Mouse (Mus musculus) hematopoietic stem cell, adult 5-6 weeks (primary cell): Measurements from ENCODE around the gene Atxn7l2. TPM values are rescaled to one million over a fixed set of nuclear protein-coding genes. Genes with fewer than 3 reads are reported as not detected.

Source experiments
- ATAC-seq, 2 experiments: fragments of 125-278 bp in 1 of 2; replicated peaks in 1 of 2; 2 replicates each; pipeline ENCODE4 v1.8.0; 2016 to 2017; ENCODE audit warnings: inconsistent platforms in 2 of 2, mild to moderate bottlenecking in 2 of 2, moderate number of reproducible peaks in 2 of 2, low read depth in 1 of 2, moderate TSS enrichment in 1 of 2; ENCODE audit not compliant: low FRiP score in 2 of 2, poor library complexity in 2 of 2, severe bottlenecking in 2 of 2, insufficient read depth in 1 of 2, low TSS enrichment in 1 of 2
- total RNA-seq: library from RNA; stranded (forward); fragments of 172-1452, 232-1000 nt; gene quantifications from 2 replicates; pipeline ENCODE4 v1.2.3, GENCODE M21; 2017

Gene Atxn7l2
- total RNA-seq, 1 experiment from 2014 or later = 4.2 TPM

DNA sequence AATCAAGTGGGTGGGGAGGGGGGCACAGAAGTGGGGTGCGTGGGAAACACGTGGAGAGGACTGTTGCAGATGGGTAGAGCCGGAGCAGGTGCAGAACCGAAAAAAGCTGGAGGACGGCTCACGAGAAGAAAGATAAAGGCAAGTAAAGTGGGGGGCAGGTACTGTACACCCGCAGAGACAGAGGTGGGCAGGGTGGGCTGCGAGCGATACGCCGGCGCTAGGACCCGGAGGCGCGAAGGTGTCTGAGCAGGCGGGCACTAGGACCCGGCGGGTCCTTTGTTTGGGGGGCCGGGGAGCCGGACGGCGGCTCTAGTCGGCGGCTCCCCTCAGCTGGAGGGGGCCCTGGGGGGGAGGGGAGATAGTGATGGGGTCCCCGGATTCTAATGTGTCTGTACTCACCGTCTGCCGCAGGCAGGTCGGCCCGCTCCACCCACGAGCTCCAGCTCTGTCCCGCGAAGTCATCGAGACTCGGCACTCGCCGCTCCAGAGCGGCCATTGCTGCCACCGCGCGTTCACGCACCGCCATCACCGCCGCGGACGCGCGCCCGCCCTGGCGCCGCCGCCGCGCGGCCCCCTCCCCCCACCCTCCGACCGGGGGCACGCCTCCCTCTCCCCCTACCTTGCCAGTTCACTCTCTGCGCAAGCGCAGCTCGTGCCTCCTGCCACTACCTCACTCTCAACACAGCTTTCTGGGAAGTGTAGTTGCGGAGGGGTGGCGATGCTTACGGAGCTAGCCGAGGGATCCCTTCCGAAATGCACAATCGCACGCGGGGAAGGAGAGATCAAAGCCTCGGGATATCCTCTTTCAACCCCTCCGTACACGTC lies 576 bp downstream of the Atxn7l2 start:
- ATAC-seq = peak; percentile 91 to 95

DNA sequence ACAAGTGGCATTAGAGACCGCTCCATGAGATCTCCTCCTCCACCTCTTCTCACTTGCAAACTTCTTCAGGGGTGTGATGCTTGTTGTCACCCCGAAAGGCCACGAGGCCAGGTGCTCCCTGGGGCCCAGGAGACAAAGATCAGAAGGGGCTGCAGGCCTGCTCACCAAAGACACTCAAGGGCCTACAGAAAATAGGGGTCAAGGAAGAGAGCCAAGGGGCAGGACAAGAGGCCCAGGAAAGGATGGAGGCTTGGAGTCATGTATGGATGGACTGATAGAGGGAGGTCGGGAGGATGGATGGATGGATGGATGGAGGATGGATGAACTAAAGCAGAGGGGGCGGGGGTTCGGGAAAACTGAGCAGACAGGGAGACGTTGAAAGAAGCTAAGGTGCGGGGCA lies 1.2 kb downstream of the Atxn7l2 start:
- ATAC-seq = no peak

- no peak for ATAC-seq
These were observed 1.7 kb downstream of the Atxn7l2 start for GRCm38 (mm10) chr3:108209001-108209400.

DNA sequence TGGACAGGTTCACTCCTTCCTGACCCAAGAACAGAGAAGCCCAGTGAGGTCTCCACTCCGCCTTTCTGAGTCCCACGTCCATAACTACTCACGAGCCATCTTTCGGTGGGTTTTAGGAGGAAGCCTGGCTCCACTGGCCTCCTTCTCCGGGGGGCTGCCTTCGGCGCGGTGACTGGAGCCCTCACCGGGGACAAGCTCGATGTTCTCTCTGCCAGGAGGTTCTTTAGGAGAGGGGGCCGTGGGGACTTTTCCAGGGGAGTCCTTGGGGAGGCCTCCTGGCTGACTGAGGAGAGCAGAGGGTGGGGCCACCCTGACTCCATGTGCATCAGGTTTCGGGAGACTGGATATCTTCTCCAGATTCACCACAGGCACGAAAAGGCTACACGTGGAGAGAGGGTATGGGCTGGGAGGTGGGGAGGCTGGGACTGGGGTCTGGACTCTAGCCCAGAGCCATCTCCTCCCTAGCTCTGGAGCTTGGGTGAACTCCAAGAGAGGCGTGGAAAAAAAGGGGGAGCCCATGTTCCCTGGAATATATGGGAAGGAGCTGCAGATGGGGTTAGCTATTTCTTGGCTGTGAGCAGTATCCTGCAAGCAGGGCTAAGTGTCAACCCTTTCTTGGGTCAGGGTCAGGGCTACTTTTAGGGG lies 3.9 kb downstream of the Atxn7l2 start:
- ATAC-seq = no peak

GRCm38 (mm10) chr3:108205601-108206000 lies 5.1 kb downstream of the Atxn7l2 start:
- no peak for ATAC-seq

DNA sequence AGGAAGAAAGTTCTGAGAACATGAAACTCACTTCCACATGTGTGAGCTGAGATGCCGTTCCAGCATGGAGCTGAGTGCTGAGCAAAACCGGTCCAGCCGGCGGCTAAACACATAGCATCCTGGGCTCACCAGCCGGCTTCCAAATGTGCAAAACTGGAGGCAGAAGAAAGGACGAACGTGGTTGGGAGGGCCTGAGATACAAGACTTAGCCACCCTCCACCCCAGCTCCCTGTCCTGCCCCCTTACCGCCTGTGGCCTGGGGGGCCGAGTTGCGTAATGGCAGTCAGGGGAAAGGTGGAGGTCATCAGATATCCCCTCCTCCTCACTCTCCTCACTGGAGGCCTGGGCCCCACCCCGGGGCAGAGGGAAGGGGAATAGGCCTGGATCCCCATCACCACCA lies 6.3 kb downstream of the Atxn7l2 start:
- ATAC-seq = no peak

DNA sequence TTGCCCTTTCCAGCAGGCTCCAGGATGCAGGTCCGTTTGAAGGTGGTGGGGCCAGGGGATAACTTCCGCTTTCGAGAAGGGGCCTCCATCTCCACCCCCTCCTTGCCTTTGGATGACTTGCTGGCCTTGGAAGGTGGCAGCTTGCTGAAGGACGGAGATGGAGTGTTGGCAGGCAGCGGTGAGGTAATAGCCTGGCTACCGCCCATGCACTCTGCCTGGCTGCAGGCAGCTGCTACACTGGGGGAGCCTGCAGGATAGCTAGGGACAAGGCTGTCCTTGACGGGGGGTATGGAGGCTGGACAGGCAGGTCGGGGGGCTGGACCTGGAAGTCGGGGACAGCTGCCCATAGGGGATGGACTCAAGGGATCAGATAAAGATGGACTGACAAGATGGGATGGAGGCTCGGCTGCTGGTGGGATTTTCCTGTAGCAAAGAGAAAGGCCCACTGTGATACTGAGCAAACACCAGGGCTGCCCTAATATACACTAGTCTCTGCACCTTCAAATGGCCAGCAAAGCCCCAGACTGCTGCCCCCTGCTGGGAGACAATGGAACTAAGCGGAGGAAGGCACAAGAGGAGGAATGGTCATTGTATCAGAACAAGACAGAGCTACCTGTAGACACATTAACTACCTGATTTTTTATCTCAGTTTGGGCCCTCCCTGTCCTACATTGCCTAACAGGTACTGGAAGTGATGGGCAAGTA lies 7.0 kb downstream of the Atxn7l2 start:
- peak in 1 of 2 experiments; percentile 29; a peak in 1 of 4 replicates for ATAC-seq

DNA sequence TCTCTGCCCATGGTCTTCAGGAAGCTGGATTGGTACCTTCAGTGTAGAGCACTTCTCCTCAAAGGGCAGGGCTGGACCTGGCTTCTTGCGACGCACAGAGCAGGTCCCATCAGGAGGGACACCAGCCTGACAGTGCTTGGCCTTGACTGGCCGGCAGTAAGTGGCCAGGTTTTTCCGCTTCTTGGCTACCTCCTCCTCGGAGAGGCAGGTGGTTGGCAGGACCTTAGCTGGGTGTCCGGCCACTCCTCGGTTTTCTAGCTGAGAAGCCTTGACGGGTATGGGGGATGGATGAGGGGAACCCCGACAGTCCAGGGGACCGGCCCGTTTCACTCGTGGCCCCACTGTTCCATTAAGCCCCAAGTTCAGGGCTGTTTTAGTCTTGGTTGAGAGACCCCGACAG lies 7.5 kb downstream of the Atxn7l2 start:
- no peak for ATAC-seq

DNA sequence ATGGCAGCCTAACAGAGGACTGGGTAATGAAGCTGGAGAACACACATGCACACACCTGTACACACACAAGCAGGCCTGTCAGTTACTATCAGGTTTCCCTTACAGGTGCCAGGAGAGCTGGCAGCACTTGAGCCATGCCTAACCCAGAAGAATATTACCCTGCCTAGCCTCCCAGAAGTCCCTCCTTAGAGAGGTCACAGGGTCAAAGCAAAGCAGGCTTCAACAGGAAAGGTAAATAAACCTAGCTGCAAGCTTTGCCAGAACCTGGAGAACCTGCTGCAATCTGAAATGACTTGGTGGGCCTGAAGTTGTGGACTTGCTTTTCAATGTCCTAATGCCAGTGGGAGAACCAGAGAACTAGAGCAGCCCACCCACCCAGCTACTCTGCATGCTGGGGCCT lies 8.2 kb downstream of the Atxn7l2 start:
- ATAC-seq = no peak

GRCm38 (mm10) chr3:108200329-108201323 lies 10.1 kb downstream of the Atxn7l2 start, which contains the start of gene Cyb561d1:
Gene Cyb561d1 (minus strand): TSS chr3:108201212.
- ATAC-seq = peak; percentile 88 to 91

GRCm38 (mm10) chr3:108199231-108199630 lies 11.5 kb downstream of the Atxn7l2 start:
- ATAC-seq = no peak

- ATAC-seq = no peak
These were observed 13.7 kb downstream of the Atxn7l2 start for GRCm38 (mm10) chr3:108197066-108197497.

DNA sequence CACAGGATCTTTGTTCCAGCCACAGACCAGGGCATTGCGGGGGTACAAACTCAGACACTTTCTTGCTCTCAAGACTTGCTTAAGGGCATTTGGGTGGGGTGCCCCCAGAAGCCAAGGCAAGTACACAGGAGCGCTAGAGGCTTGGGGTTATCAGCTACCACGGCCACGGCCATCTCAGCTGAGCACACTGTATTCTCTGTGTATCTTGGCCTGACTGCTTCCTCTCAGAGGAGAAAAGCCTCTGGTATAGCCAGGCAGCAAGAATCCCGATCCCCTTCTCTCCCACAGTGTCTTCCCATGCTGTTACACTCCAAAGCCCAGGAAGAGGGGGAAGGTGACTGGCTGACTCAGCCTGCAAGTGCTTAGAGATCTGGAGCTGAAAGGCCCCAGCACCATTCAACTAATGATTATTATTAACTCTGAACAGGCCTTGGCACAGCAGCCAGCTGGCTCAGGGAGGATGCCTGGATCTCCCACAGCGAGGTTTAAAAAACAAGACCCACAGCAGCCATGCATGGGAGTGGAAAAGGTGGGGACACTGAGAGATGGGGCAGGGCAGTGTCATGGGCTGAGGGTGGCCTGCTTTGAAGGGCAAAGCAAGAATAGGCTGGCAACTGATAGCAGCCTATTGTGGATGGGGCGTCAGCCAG lies 14.7 kb downstream of the Atxn7l2 start:
- ATAC-seq = no peak

GRCm38 (mm10) chr3:108195287-108195686 lies 15.4 kb downstream of the Atxn7l2 start:
- ATAC-seq = no peak

DNA sequence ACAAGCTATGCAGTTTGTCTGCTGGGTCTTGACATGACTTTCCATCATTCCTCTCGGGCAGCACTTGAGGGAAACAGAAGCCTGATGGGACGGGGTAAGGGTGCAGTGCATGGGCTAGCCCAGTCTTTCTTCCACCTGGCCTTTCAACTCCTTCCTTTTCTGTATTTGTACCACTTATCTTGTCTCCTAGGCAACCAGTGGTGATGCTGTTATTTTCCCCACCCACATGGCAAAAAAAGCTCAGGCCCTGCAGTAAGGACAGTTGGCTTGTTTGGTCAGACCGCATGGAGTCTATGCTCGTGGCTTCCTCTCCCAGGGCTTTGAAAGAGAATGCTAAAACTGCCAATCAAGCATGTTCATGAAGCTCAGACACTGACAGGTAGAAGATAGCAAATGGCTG lies 17.0 kb downstream of the Atxn7l2 start:
- no peak for ATAC-seq

DNA sequence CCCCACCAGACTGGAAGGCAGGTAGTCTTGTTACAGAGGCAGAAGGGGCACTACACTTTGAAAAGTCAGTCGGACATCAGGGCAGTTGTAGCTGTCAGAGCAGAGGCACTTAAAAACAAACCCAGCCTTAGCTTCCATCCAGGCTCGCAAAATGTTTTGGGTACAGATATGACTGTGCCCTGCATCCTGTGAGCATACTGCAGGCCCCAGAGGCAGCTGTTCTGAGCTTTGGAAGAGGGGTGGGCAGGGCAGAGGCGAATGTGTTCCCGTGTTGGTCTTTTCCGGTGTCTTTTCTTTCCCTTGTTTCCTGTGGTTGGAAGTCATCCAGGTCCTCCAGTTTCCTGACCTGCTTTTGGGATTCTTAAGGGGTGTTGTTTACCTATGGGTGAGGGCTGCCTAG lies 20.8 kb downstream of the Atxn7l2 start:
- no peak for ATAC-seq
